Mouse (Mus musculus) forebrain, postnatal 0 days (tissue): ENCODE results near the gene Fam234b. TPM values are rescaled to one million over a fixed set of nuclear protein-coding genes. Genes with fewer than 3 reads are reported as not detected.

Source experiments
- ATAC-seq: fragments of 200-750 bp; cut with Nextera tagmentation; 2 replicates; pipeline ENCODE4 v1.8.0; 2017; ENCODE audit warnings: mild to moderate bottlenecking, moderate library complexity
- DNase-seq: peaks from one replicate; pipeline ENCODE4 v3.0.0-alpha.2; 2015
- H3K27ac ChIP-seq: fragments of 300-500 bp; sonication (generic); 2 replicates; pipeline ENCODE4 v1.5.1; 2014; ENCODE audit warnings: low read depth, mild to moderate bottlenecking, antibody characterized with exemption, low read length, moderate library complexity, mixed read lengths
- H3K27me3 ChIP-seq: fragments of 300-500 bp; sonication (generic); 2 replicates; pipeline ENCODE4 v1.6.1; 2014; ENCODE audit warnings: mild to moderate bottlenecking, low read length, mixed read lengths; ENCODE audit not compliant: insufficient read depth
- H3K36me3 ChIP-seq: fragments of 300-500 bp; sonication (generic); 2 replicates; pipeline ENCODE4 v1.6.1; 2014; ENCODE audit warnings: mild to moderate bottlenecking, moderate library complexity; ENCODE audit not compliant: insufficient read depth
- H3K4me1 ChIP-seq: fragments of 300-500 bp; sonication (generic); 2 replicates; pipeline ENCODE4 v1.6.1; 2014; ENCODE audit warnings: antibody characterized with exemption; ENCODE audit not compliant: insufficient read depth
- H3K4me2 ChIP-seq: fragments of 300-500 bp; sonication (generic); 2 replicates; pipeline ENCODE4 v1.6.1; 2014; ENCODE audit warnings: low read depth, mild to moderate bottlenecking, moderate library complexity
- H3K4me3 ChIP-seq: fragments of 300-500 bp; sonication (generic); 2 replicates; pipeline ENCODE4 v1.5.1; 2014; ENCODE audit warnings: low read depth, low read length, mixed read lengths
- H3K9ac ChIP-seq: fragments of 300-500 bp; sonication (generic); 2 replicates; pipeline ENCODE4 v1.6.1; 2014; ENCODE audit warnings: mild to moderate bottlenecking
- H3K9me3 ChIP-seq: fragments of 300-500 bp; sonication (generic); 2 replicates; pipeline ENCODE4 v1.6.1; 2016; ENCODE audit warnings: low read length
- CTCF ChIP-seq: sonication (generic); IDR thresholded peaks from 2 replicates; pipeline ENCODE4 v1.5.1; 2016; ENCODE audit warnings: antibody characterized with exemption, control low read depth, low read depth
- WGBS: fragments of 180-500 bp; shearing (Covaris S2); extraction: QIAGEN DNeasy Blood & Tissue Kit; methylation state at CpG from one replicate; pipeline ENCODE4 v1.1.7; 2014; 5-methylcytosine and 5-hydroxymethylcytosine counted together
- polyA plus RNA-seq: library from polyadenylated mRNA; unstranded; fragments of >200 nt; fragmentation: Nextera tagmentation; extraction: Ambion mirVana; gene quantifications from 2 replicates; pipeline ENCODE4 v1.2.1, GENCODE M21; 2015
- total RNA-seq: library from RNA; depleted of rRNA; stranded (reverse); fragments of >200 nt; gene quantifications from 2 replicates; pipeline ENCODE4 v1.2.3, GENCODE M21; 2014; rRNA removed

Gene Fam234b
- total and polyA plus RNA-seq, 2 experiments from 2014 or later: 81.3 to 118 TPM

- H3K4me1 ChIP-seq: peaks cover 8% of the 10 kb centered on the region
- no peak for TF ChIP-seq CTCF
- no peak overlapping the region for H3K4me3 ChIP-seq
- H3K4me2 ChIP-seq: no peak overlapping the region
- H3K9me3 ChIP-seq: no peaks in the 10 kb centered on the region
- H3K27ac ChIP-seq: no peak overlapping the region
- WGBS: 81% methylated on average over 6 of the region's 6 CpGs
- no peaks in the 10 kb centered on the region for H3K27me3 ChIP-seq
- H3K36me3 ChIP-seq: no peaks in the 10 kb centered on the region
- no peak for DNase-seq
- no peak overlapping the region for H3K9ac ChIP-seq
- ATAC-seq: no peak
These were observed 96.4 kb downstream of the Fam234b start for GRCm38 (mm10) chr6:135294150-135294549.

Other genes with a start within 250 kb of the Fam234b start
- 8.7 TPM in 2 replicates for gene Apold1, start 216.3 kb upstream of the Fam234b start, total RNA-seq
- 5.9 and 6.2 TPM in 2 replicates for gene Apold1, start 216.3 kb upstream of the Fam234b start, polyA plus RNA-seq
- gene Ddx47, start 186.4 kb upstream of the Fam234b start, total RNA-seq: 34.6 and 41.9 TPM in 2 replicates
- 51.0 and 60.0 TPM in 2 replicates for gene Ddx47, start 186.4 kb upstream of the Fam234b start, polyA plus RNA-seq
- gene Gprc5a, start 132.3 kb upstream of the Fam234b start, total RNA-seq: 0.43 and 0.62 TPM in 2 replicates
- gene Gprc5a, start 132.3 kb upstream of the Fam234b start, polyA plus RNA-seq: 0.47 and 0.60 TPM in 2 replicates
- not detected in 2 replicates for gene Gprc5d, start 79.7 kb upstream of the Fam234b start, total RNA-seq
- 0.19 TPM in 1 of 2 replicates, not detected in the other for gene Gprc5d, start 79.7 kb upstream of the Fam234b start, polyA plus RNA-seq
- gene Hebp1, start within 50 bp of the Fam234b start, total RNA-seq: 10.2 and 11.1 TPM in 2 replicates
- gene Hebp1, start within 50 bp of the Fam234b start, polyA plus RNA-seq: 6.7 and 8.5 TPM in 2 replicates
- 0.19 and 0.31 TPM in 2 replicates for gene Gsg1, start 56.4 kb downstream of the Fam234b start, total RNA-seq
- 0.34 and 0.46 TPM in 2 replicates for gene Gsg1, start 56.4 kb downstream of the Fam234b start, polyA plus RNA-seq
- not detected in 2 replicates for gene Pbp2, start 112.4 kb downstream of the Fam234b start, total RNA-seq
- not detected in 2 replicates for gene Pbp2, start 112.4 kb downstream of the Fam234b start, polyA plus RNA-seq
- 11.4 and 37.0 TPM in 2 replicates for gene Emp1, start 164.6 kb downstream of the Fam234b start, total RNA-seq
- gene Emp1, start 164.6 kb downstream of the Fam234b start, polyA plus RNA-seq: 3.8 and 4.3 TPM in 2 replicates